Mouse (Mus musculus) urinary bladder, adult 18-20 months (tissue): ENCODE results near the gene Ctnnbl1.

Source experiments
- DNase-seq, 2 experiments: peaks; one replicate each; pipeline ENCODE4 v3.0.0; 2022; ENCODE audit warnings: low spot score in 2 of 2, mixed read lengths in 2 of 2

The Ctnnbl1 gene

GRCm38 (mm10) chr2:157821259-157821658 lies 84.1 kb downstream of the Ctnnbl1 start:
- no peak for DNase-seq

- DNase-seq: no peak
Measured at GRCm38 (mm10) chr2:157823456-157823855, 86.3 kb downstream of the Ctnnbl1 start.

- DNase-seq: no peak
Measured at GRCm38 (mm10) chr2:157824249-157824648, 87.0 kb downstream of the Ctnnbl1 start.

- DNase-seq: no peak
Measured at GRCm38 (mm10) chr2:157830101-157830500, 92.9 kb downstream of the Ctnnbl1 start.

- DNase-seq: no peak
Measured at GRCm38 (mm10) chr2:157830620-157831354, 93.6 kb downstream of the Ctnnbl1 start.

- DNase-seq: no peak
Measured at GRCm38 (mm10) chr2:157837050-157837449, 99.8 kb downstream of the Ctnnbl1 start.

- no peak for DNase-seq
Measured at GRCm38 (mm10) chr2:157838206-157838923, 101.2 kb downstream of the Ctnnbl1 start.

GRCm38 (mm10) chr2:157840641-157841078 lies 103.5 kb downstream of the Ctnnbl1 start:
- no peak for DNase-seq

GRCm38 (mm10) chr2:157841121-157841520 lies 103.9 kb downstream of the Ctnnbl1 start:
- no peak for DNase-seq

GRCm38 (mm10) chr2:157844746-157845145 lies 107.5 kb downstream of the Ctnnbl1 start:
- no peak for DNase-seq

GRCm38 (mm10) chr2:157845831-157846230 lies 108.6 kb downstream of the Ctnnbl1 start:
- no peak for DNase-seq

GRCm38 (mm10) chr2:157853135-157853534 lies 115.9 kb downstream of the Ctnnbl1 start:
- no peak for DNase-seq

- no peak for DNase-seq
Measured at GRCm38 (mm10) chr2:157855814-157856213, 118.6 kb downstream of the Ctnnbl1 start.

- DNase-seq: no peak
Measured at GRCm38 (mm10) chr2:157857496-157857895, 120.3 kb downstream of the Ctnnbl1 start.

- DNase-seq: no peak
Measured at GRCm38 (mm10) chr2:157858317-157858716, 121.1 kb downstream of the Ctnnbl1 start.

- no peak for DNase-seq
Measured at GRCm38 (mm10) chr2:157859046-157859701, 122.0 kb downstream of the Ctnnbl1 start.

- no peak for DNase-seq
Measured at GRCm38 (mm10) chr2:157861273-157861944, 124.2 kb downstream of the Ctnnbl1 start.

- DNase-seq: no peak
Measured at GRCm38 (mm10) chr2:157862306-157862705, 125.1 kb downstream of the Ctnnbl1 start.

- DNase-seq: no peak
Measured at GRCm38 (mm10) chr2:157867126-157867525, 129.9 kb downstream of the Ctnnbl1 start.

GRCm38 (mm10) chr2:157870247-157870646 lies 133.0 kb downstream of the Ctnnbl1 start:
- no peak for DNase-seq

- DNase-seq: no peak
Measured at GRCm38 (mm10) chr2:157873223-157873622, 136.0 kb downstream of the Ctnnbl1 start.

- DNase-seq: no peak
Measured at GRCm38 (mm10) chr2:157873691-157874090, 136.5 kb downstream of the Ctnnbl1 start.
